Mouse (Mus musculus): ENCODE results near the gene Rnf213. TPM values are rescaled to one million over a fixed set of nuclear protein-coding genes. Genes with fewer than 3 reads are reported as not detected.
A peak's percentile ranks its signal among the peaks of the same experiment; 100 is the strongest.

The Rnf213 gene
- polyA plus RNA-seq (2012; rRNA removed), result 25.4 and 46.4 TPM in 2 replicates

DNA sequence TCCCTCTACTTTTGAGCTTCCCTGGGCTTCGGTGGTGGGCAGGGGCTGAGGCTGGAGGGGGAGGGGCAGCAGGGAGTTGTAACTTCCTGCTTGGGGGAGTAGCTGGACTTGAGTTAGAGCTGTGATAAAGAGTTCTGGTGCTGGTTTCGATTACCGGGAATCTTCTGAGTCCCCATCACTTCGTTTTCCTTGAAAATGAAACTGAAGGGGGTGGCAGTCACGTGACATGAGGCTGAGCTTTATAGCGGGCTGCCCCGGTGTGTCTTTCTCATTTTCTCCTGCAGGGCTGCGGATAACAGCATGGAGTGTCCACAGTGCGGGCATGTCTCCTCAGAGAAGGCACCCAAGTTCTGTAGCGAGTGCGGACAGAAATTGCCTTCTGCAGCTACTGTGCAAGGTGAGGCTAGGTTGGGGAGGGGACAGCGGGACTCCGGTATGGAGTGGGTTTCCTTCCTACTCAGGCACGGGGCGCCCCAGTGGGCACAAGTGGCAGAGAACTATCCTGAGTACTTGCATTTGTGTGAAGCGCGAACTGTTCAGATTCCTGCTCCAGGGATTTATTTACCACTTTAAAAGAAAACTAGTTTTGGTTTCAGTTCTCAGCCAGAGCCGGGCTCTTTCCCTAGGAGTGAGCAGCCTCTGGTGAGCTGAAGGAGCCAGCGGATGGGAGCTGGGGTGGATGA, at the start of gene Rnf213:
TSS of gene Rnf213 (plus strand) at position 301 of the 683 bp plus-strand sequence.
- under 1% methylated on average over 19 of the region's 19 CpGs for WGBS
- no peak for DNase-seq (ENCODE audit: low read depth, low spot score)

DNA sequence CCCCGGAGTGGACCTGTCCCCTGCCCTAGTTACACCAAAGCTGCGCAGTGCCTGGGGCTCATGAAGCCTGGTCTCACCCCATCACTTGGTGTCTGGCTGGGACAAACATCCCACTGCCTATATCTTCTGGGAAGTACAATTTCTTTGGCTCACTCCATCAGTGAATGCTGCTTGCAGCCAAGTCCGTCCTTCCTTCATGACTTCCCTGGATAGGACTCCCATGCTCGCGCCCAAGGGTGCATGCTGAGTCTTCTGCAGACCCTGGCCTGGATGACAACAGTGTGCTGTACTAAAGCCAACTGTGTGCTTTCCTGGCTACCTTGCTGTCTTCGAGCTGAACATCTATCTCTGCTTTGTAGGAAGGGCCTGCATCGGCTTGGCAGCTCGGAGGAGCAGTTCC, 48.7 kb upstream of the Rnf213 start:
- 80% methylated on average over 8 of the region's 8 CpGs for WGBS
- no peak for DNase-seq (ENCODE audit: low read depth, low spot score)

DNA sequence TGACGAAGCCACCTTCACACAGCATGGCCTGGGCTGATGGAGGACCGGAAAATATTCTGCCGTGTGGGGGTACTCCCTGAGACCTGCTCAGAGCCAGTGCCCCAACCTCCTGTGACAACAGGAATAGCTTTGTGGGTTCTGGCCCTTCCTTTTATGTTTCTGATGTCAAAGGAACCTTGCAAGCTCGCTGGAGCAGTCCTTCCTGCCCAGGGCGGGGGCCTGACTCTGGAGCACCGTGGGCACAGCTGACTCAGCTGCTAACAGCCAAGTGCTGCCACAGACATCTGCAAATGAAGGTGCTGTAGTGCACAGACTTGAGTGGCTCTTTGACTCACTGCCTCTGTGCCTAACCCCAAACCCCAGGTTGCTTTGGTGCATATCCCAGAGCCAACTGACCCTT, 48.0 kb upstream of the Rnf213 start:
- WGBS, result 52% methylated on average over 6 of the region's 6 CpGs
- DNase-seq (ENCODE audit: low read depth, low spot score), result no peak

DNA sequence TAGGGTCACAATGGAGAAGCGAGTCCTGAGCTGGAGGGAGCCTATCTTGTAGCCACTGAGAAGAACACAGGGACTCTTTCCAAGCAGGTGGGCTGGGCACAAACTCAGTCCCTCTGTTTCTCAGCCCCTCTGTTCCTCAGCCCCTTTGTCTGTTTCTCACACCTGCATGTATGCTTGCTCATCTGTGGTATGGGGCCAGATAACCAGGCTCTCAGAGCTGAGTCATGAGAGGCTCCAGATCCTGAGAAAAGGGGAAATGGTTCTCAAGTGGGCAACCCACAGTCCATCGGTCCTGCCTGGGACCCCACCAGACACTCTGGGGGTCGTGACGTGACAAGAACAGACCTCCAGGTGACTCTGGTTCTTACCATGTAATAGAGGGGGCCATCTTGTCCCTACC, 45.8 kb upstream of the Rnf213 start:
- 88% methylated on average over 4 of the region's 4 CpGs for WGBS
- DNase-seq (ENCODE audit: low read depth, low spot score), result no peak

DNA sequence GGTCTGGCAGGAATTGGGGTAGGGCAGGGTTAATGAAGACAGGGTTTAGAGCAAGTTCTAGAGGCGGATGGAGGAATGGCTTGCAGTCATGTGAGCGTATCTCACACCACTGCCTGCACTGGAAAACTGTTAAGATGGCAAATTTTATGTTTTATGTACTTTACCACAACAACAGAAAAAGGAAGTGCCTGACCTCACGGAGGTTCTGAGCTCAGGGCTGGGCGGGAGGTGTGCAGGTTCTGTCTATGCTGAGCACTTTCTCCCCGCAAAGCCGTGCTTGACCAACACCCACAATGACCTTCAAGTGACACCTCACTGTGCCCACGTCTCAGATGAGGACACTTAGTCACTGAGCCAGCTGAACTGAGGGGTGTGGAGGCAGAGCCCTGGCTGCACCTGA, 40.8 kb upstream of the Rnf213 start:
- 73% methylated on average over 7 of the region's 7 CpGs for WGBS

DNA sequence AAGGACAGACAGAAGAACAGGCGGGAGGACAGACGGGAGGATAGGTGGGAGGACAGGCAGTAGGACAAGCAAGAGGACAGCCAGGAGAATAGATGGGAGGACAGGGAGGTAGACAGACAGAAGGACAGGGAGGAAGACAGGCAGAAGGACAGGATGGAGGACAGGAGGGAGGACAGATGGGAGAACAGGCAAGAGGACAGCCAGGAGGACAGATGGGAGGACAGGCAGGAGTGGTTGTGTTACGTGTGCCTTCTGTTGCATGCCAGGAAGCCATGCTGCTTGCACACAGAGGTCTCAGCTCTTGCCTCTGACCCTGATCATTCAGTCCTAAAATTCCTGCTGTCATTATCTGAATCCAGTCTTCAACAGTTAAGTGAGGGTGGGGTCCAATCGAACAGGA, 39.0 kb upstream of the Rnf213 start:
- 76% methylated on average over 4 of the region's 4 CpGs for WGBS
- DNase-seq (ENCODE audit: low read depth, low spot score), result no peak

More for the DNA sequence above, 40.8 kb upstream of the Rnf213 start:
- no peak for DNase-seq (ENCODE audit: low read depth, low spot score)

DNA sequence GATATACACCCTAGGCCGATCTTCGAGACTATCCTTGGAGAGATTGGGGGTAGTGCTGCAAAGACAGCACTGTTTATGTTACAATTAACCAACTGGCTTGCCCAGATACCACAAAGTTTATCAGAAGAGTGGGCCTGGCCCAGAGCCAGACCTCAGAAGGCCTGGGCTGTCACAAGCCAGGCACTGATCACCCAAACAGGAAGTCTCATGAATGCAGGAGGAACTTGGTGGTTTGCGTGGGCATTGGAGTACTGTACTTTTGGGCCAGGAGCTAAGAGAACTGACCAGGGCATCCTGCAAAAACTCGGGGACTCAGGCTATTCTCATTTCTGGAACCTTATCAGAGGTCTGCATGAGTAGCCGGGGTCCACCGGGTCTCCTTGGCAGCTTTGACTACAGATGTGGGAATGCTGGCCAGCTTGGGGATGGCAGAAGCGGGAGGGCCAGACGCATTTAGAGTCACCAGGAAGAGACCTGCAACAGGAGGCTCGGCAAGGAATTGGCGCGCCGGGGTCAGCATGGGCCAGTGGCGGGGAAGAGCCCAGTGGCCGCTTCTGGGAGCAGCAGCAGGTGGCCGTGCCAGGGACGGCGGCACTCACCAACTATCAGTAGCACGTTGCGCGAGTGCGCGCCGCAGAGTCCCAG, 38.0 kb upstream of the Rnf213 start:
- 3% methylated on average over 23 of the region's 23 CpGs for WGBS
- no peak for DNase-seq (ENCODE audit: low read depth, low spot score)

DNA sequence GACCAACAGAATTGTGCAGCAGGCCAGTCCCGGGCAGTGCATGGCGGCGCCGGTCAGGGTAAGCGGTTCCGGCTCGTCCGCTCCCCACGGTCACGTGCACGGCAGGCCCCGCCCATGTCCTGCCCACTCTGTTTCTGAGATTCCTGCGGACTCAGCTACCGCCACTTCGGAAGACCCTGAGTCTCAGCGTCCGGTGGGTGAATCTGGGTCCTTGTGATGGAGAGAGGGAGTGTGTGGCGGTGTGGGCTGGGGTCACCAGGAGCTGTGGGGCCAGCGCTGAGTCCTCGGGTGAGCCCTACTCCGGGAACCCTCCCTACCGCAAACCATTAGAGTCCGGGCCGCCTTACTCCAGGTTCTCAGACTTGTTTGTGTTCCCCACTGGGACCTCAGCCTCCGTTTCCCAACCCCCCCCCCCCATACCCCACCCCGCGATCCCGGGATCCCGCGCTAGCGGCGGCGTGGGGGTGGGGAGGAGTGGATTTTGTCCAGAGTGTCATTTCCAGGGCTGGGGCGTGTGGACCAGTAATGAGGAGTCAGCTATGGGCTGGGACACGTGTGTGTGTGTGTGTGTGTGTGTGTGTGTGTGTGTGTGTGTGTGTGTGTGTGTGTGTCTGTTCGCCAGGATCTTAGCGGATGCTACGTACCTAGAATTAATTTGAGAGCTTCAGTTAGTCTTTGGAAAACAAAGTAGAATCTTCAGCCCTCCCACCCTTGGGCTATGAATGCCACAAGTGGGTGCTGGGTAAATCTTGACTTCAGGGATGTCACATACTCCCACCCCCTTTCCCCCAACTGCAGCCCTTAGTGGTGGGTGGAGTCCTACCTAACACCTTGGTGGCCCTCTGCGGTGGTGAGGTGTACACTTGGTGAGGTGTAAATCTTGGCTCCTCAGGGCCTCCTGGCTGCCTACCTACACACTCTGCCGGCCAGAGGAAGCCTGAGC, 37.2 kb upstream of the Rnf213 start, which contains the start of the genes Sgsh and Slc26a11:
TSS of gene Sgsh (minus strand) at position 94 of the 943 bp plus-strand sequence.
TSS of gene Slc26a11 (plus strand) at position 115 of the 943 bp plus-strand sequence.
- peak; percentile 64 for DNase-seq (ENCODE audit: low read depth, low spot score)
- WGBS, result 1% methylated on average over 40 of the region's 40 CpGs

DNA sequence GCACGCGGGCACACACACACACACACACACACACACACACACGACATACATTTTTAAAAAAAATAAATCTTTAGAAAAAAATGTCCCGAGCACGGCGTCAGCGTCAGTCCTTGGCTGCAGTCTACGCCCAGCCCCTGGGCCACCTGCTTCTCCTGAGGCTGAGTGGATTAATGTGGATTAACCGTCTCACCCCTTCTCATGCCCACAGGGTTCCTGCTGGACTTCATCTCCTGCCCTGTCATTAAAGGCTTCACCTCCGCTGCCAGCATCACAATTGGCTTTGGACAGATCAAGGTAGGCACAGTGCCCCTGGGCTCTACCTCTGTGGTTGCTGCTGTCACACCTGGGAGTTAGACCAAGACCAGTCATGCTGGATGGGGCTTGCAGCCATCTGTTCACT, 33.8 kb upstream of the Rnf213 start:
- 91% methylated on average over 10 of the region's 10 CpGs for WGBS

DNA sequence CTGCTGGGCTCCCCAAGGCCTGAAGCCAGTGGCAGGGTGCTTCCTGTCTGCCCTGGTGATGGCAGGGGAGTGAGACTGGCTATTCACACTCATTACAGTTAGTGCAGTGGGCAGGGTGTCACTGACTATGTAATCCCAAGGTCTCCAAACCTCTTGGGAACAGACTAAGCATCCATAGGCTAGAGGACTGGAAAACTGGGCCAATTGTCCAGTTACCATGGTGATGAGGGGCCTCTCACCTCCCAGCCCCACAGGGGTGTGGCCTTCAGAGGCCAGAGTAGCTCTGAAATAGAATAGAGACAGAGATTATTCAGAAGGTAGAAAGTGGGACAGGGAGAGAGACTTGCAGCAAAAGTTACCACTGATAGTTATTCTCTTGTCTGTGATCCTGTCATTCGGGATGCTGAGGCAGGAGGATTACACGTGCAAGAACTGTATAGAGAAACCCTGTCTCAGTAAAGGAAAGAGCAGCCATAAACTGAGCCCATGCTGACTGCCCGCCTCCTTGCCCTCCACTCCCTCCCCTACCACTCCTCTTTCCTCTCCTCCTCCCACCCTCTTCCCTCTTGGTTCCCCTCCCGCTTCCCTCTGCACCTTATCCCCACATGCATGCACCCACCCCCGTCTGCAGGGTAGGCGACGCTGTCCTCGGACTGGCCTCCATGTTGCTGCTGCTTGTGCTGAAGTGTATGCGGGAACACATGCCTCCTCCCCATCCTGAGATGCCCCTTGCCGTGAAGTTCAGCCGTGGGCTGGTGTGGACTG, 29.9 kb upstream of the Rnf213 start:
- DNase-seq (ENCODE audit: low read depth, low spot score), result no peak
- 38% methylated on average over 11 of the region's 11 CpGs for WGBS

More for the DNA sequence above, 33.8 kb upstream of the Rnf213 start:
- no peak for DNase-seq (ENCODE audit: low read depth, low spot score)

DNA sequence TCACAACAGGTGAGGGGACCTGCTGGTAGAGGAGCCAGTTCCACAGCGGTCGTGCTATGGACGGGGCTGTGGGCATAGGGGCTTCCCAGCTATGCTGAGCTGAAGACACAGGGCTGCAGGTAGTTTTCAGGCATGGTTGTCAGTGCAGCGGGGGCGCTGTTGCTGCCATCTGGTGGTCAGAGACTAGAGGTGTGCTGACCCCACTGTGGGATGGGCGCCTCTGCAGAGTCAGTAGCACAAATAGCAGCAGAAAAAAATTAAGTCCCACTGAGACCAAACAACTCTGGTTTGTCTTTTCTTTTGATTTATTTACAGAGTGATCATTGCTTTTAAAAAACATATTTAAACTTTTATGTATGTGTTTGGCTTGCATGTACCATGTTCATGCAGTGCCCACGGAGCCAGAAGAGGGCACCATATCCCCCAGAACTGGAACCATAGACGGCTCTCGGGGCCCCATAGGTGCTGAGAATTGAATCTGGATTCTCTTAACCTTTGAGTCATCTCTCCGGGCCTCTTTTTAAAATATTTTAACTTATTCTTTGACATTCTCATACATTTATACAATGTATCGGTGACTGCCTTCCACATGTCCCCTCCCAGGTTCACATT, 29.3 kb upstream of the Rnf213 start:
- peak; percentile 35 for DNase-seq (ENCODE audit: low read depth, low spot score)
- 29% methylated on average over 11 of the region's 11 CpGs for WGBS

DNA sequence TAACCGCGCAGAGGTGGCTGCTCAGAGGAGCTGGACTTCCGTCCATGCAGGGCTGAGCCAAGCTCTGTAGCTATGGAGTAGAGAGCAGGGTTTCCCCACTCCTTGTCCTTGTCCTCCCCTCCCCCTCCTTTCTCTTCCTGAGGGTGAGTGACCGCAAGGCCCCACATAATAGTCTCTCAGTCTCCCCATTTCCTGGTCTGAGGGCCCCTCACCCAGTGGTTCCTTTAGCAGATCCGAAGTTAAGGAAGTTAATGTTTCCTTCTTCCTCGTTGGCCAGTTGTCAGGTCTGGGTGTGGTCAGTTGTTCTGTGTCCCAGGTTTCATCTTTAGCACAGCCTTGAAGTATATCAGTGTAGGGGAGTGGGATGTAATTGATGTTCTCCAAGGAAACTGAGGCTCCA, 17.5 kb upstream of the Rnf213 start:
- WGBS, result 20% methylated on average over 6 of the region's 6 CpGs
- DNase-seq (ENCODE audit: low read depth, low spot score), result peak; percentile 86

DNA sequence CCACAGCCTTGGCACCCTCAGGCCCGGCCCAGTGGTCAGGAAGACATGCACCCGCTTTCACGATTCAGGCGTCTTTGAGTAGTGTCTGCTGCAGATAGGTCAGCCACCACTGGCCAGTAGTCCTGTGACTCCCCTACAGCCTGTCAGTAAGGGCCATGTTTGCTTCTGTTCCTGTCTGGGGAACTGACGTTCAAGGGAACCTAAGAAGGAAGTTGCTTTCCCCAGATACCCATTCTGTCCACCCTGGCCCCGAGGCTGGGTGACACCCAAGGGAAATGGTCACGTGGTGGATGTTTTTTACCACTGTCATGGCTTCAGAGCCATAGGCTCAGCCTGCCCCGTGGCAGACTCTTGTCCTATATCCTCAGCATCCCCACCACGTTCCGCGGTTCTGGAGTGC, 15.6 kb upstream of the Rnf213 start:
- no peak for DNase-seq (ENCODE audit: low read depth, low spot score)
- WGBS, result 87% methylated on average over 11 of the region's 11 CpGs

DNA sequence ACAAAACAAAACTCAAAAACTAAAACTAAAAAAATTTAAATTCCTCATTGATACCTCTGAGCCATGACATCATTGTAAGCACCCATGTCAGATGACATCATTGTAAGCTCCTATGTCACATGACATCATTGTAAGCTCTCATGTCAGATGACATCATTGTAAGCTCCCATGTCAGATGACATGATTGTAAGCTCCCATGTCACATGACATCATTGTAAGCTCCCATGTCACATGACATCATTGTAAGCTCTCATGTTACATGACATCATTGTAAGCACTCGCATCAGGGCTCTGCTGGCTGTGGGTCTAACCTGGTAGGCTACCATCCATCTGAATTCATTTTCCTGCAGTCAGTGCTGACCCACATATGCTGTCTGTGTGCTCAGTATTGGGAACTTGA, 14.3 kb upstream of the Rnf213 start:
- no peak for DNase-seq (ENCODE audit: low read depth, low spot score)
- 97% methylated on average over 1 of the region's 1 CpGs for WGBS

DNA sequence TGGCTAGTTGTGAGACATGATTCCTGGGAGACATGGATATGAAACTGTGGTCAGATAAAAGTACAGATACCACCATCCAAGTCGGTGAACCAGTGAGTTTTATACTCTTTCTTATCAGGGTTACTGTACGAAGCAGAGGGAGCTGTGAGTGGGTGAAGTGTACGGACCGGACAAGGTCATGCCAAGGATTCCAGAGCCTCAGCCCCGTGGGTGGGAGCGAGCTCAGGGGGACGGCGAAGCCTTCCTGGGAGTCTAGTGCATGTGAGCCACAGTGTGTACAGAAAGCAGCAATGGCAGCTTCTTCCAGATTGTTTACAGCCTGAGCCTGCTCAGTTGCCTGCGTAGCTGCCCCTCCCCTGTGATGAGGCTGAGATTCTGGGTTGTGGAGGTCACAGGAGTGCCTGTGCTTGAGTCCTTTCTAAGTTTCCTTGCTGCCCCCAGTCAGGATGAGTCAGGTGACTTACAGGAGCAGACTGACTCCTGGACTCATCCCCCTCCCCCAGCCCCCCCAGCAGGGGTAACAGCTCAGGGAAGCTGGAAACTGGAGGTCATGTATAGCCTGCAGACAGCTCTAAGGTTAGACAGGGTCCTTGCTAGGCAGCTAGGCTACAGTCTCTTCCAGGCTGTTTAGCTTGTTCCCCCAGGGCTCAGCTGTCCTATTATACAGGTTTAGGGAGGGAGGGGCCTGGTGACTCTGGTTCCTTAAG, 11.1 kb upstream of the Rnf213 start:
- no peak for DNase-seq (ENCODE audit: low read depth, low spot score)
- 79% methylated on average over 9 of the region's 9 CpGs for WGBS

DNA sequence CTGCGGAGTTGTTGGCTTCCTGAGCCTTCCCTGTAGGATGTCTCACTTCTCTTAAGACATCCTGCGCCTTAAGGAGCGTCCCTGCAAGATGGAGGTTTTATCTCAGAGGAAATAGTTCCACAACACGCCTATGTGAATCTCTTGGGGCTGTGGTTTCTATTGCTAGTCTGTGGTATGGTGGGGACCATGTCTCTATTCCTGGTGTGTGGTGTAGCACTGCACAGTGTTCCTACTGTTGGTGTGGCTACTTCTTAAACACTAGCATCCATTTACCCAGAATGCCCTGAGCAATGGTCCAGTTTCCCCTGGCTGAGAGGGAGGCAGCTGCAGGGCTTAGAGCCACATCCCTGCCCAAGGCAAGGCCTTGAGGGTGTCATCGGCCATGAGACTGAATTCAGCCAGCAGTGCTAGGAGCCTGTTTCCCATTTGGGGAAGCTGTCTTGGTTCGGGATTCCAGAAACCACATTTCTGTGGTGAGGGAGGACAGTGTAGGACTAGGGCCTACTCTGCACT, 10.5 kb upstream of the Rnf213 start:
- DNase-seq (ENCODE audit: low read depth, low spot score), result no peak
- WGBS, result 78% methylated on average over 6 of the region's 6 CpGs

DNA sequence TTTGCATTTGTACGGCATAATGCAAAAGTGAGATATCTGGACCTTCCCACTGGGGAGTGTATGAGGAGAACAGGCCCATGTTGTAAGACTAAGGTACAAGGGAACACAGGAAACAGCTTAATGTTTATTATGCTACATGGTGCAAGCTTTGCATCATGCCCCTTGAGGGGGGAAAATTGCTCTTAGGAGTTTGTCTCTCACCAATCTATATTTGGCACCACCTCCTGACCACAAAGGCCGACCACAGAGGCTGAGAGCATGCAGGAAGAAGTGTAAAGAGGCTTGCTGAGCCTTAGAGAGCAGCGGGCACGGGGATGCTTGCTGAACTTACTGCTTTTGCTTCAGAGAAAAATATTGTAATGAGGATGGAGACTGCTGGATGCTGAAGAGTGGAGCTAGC, 8.0 kb upstream of the Rnf213 start:
- no peak for DNase-seq (ENCODE audit: low read depth, low spot score)
- WGBS, result 88% methylated on average over 4 of the region's 4 CpGs

DNA sequence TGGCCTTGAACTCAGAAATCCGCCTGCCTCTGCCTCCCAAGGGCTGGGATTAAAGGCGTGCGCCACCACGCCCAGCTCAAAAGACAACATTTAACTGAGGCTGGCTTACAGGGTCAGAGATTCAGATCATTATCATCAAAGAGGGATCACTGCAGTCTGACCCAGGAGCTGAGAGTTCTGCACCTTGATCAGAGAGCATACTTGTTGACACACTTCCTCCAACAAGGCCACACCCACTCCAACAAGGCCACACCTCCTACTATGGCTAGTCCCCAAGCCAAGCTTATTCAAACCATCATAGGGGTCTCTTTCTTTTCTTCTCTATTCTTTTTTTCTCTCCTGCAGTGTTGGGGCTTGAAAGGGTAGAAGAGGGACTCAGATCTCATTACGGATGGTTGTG, 6.6 kb upstream of the Rnf213 start:
- no peak for DNase-seq (ENCODE audit: low read depth, low spot score)
- 84% methylated on average over 5 of the region's 5 CpGs for WGBS
